Mouse (Mus musculus) heart, embryonic 14.5 days (tissue): ENCODE measurements around the gene Phldb2. TPM values are rescaled to one million over a fixed set of nuclear protein-coding genes. Genes with fewer than 3 reads are reported as not detected.

Experiments
- ATAC-seq: fragments of 200-750 bp; cut with Nextera tagmentation; 2 replicates; pipeline ENCODE4 v1.8.0; 2017; ENCODE audit warnings: low read depth, moderate TSS enrichment; ENCODE audit not compliant: insufficient number of reproducible peaks, insufficient read depth, low FRiP score
- H3K27ac ChIP-seq, 2 experiments: fragments of 200-500 bp in 1 of 2; fragments of 300-500 bp in 1 of 2; sonication (generic) in 1 of 2; replicated peaks in 1 of 2; 2 replicates each; pipeline ENCODE4 v1.5.1; 2012 to 2014; ENCODE audit warnings: low read depth in 2 of 2, low read length in 2 of 2, control low read depth in 1 of 2, mild to moderate bottlenecking in 1 of 2, mixed read lengths in 1 of 2; ENCODE audit not compliant: control insufficient read depth in 1 of 2, insufficient read depth in 1 of 2
- H3K27me3 ChIP-seq: fragments of 300-500 bp; sonication (generic); 2 replicates; pipeline ENCODE4 v1.6.1; 2014; ENCODE audit warnings: mild to moderate bottlenecking, low read length, control low read depth; ENCODE audit not compliant: control insufficient read depth, insufficient read depth
- H3K36me3 ChIP-seq: fragments of 300-500 bp; sonication (generic); 2 replicates; pipeline ENCODE4 v1.6.1; 2014; ENCODE audit warnings: mild to moderate bottlenecking, control low read depth, low read length, mixed read lengths; ENCODE audit not compliant: control insufficient read depth, insufficient read depth
- H3K4me1 ChIP-seq, 2 experiments: fragments of 200-500 bp in 1 of 2; fragments of 300-500 bp in 1 of 2; sonication (generic) in 1 of 2; 2 replicates each; pipeline ENCODE4 v1.6.1; 2012 to 2014; ENCODE audit warnings: low read length in 2 of 2, control low read depth in 1 of 2, mixed read lengths in 1 of 2; ENCODE audit not compliant: control insufficient read depth in 2 of 2, insufficient read depth in 2 of 2
- H3K4me2 ChIP-seq: fragments of 300-500 bp; sonication (generic); 2 replicates; pipeline ENCODE4 v1.6.1; 2014; ENCODE audit warnings: mild to moderate bottlenecking, low read length
- H3K4me3 ChIP-seq, 2 experiments: fragments of 200-500 bp in 1 of 2; fragments of 300-500 bp in 1 of 2; sonication (generic) in 1 of 2; 2 replicates each; pipeline ENCODE4 v1.5.1; 2012 to 2014; ENCODE audit warnings: low read length in 2 of 2, mild to moderate bottlenecking in 2 of 2, control low read depth in 1 of 2, low read depth in 1 of 2, moderate library complexity in 1 of 2; ENCODE audit not compliant: control insufficient read depth in 1 of 2, insufficient read depth in 1 of 2
- H3K9ac ChIP-seq: fragments of 300-500 bp; sonication (generic); 2 replicates; pipeline ENCODE4 v1.6.1; 2014; ENCODE audit warnings: mild to moderate bottlenecking, low read length
- H3K9me3 ChIP-seq: fragments of 300-500 bp; sonication (generic); 2 replicates; pipeline ENCODE4 v1.6.1; 2016; ENCODE audit warnings: low read length, control low read depth; ENCODE audit not compliant: control insufficient read depth
- WGBS: fragments of 180-500 bp; shearing (Covaris S2); extraction: QIAGEN DNeasy Blood & Tissue Kit; methylation state at CpG from one replicate; pipeline ENCODE4 v1.1.7; 2014; 5-methylcytosine and 5-hydroxymethylcytosine counted together
- polyA plus RNA-seq: library from polyadenylated mRNA; unstranded; fragments of >200 nt; fragmentation: Nextera tagmentation; extraction: Ambion mirVana; gene quantifications from 2 replicates; pipeline ENCODE4 v1.2.1, GENCODE M21; 2014

Phldb2 gene
- 39.2 and 42.9 TPM in 2 replicates for polyA plus RNA-seq

DNA sequence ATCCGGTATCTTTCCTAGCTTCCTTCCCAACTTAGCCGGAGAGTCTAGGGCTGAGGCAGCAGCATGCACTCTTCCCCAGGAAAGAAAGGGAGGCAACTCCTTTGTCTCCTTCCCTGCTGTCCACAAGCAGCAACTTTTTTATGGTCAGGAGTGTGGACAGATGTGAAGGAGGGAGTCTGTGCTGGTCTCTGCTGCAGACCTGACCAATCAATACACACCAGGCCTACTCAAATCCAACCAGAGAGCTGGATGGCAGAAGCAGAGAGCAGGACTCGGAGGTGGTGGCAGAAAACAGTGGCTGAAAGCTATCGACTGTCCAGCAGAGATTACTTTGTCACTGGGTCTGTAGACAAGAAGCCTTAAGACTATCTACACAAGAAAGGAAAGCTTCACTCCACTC is at the start of gene Phldb2:
Phldb2 (minus strand) TSS at position 205 of the 400 bp plus-strand sequence.
- H3K36me3 ChIP-seq = no peaks in the 10 kb centered on the region
- no peak within 1 kb of the TSS for H3K27ac ChIP-seq
- H3K9ac ChIP-seq = no peak within 1 kb of the TSS
- H3K4me1 ChIP-seq = no peaks in the 10 kb centered on the region; a peak in 1 of 4 replicates
- no peak for ATAC-seq
- no peak within 1 kb of the TSS for H3K4me3 ChIP-seq
- no peaks in the 10 kb centered on the region for H3K9me3 ChIP-seq
- no peak within 1 kb of the TSS for H3K4me2 ChIP-seq
- H3K27me3 ChIP-seq = no peaks in the 10 kb centered on the region
- WGBS = 53% methylated on average over 4 of the region's 4 CpGs

- no peak for ATAC-seq
- H3K4me3 ChIP-seq = no peak overlapping the region
- H3K4me2 ChIP-seq = no peak overlapping the region
- WGBS = 73% methylated on average over 10 of the region's 10 CpGs
- H3K27ac ChIP-seq = no peak overlapping the region
- H3K36me3 ChIP-seq = no peaks in the 10 kb centered on the region
- H3K9ac ChIP-seq = no peak overlapping the region
- H3K27me3 ChIP-seq = no peaks in the 10 kb centered on the region
- H3K9me3 ChIP-seq = no peaks in the 10 kb centered on the region
- peaks cover 0 to 6% of the 10 kb centered on the region in 2 experiments; a peak in 2 of 4 replicates for H3K4me1 ChIP-seq
Observed at GRCm38 (mm10) chr16:46001550-46002166, 48.3 kb upstream of the Phldb2 start.

DNA sequence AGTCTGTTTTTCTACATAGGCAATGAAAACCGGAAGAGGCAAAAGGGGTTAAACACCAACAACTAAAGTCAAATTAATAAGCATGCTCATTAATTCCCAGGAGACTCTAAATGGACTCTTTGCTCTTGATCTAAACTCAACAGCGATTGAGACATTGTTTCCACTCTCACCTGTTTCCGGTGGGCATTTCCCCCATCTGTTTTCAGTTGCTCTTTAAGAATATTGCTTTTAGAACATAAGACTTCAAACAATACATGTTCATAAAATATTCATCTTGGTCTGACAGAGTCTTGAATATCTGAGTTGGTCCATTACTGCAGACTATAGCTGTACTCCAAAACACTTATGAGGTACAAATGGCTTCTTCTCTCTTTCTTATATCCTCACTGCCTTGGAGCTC is 47.6 kb upstream of the Phldb2 start:
- no peak overlapping the region for H3K27ac ChIP-seq
- WGBS = 80% methylated on average over 3 of the region's 3 CpGs
- H3K36me3 ChIP-seq = no peaks in the 10 kb centered on the region
- no peaks in the 10 kb centered on the region for H3K9me3 ChIP-seq
- no peaks in the 10 kb centered on the region for H3K27me3 ChIP-seq
- H3K9ac ChIP-seq = no peak overlapping the region
- H3K4me1 ChIP-seq = peaks cover 0 to 6% of the 10 kb centered on the region in 2 experiments; a peak in 2 of 4 replicates
- no peak overlapping the region for H3K4me2 ChIP-seq
- no peak overlapping the region for H3K4me3 ChIP-seq
- no peak for ATAC-seq

GRCm38 (mm10) chr16:45999374-46000191 is 46.2 kb upstream of the Phldb2 start:
- H3K36me3 ChIP-seq = no peaks in the 10 kb centered on the region
- H3K9me3 ChIP-seq = no peaks in the 10 kb centered on the region
- 72% methylated on average over 10 of the region's 10 CpGs for WGBS
- H3K27ac ChIP-seq = no peak overlapping the region
- no peak overlapping the region for H3K4me3 ChIP-seq
- peaks cover 0 to 6% of the 10 kb centered on the region in 2 experiments; a peak in 2 of 4 replicates for H3K4me1 ChIP-seq
- no peak for ATAC-seq
- no peak overlapping the region for H3K4me2 ChIP-seq
- no peaks in the 10 kb centered on the region for H3K27me3 ChIP-seq
- no peak overlapping the region for H3K9ac ChIP-seq

DNA sequence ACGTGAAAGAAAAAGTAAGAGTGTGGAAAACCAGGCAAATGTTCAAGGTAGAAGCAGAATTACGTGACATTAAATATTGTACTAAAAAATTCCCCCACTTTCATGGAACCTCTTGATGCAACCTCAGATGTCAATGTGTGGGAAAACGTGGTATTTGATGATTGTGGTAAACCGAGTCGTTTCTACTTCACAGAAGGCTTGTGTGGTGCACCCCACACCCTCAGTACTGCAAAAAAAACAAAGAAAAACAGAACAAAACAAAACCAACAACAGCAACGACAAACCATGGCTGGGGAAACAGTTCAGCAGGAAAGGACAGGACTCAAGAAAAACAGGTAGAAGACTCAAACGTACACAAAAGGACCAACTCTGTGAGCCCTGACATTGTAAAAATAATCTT is 44.8 kb upstream of the Phldb2 start:
- Histone ChIP-seq H3K36me3 (no peaks in the 10 kb centered on the region), H3K9ac (no peak overlapping the region), H3K9me3 (no peaks in the 10 kb centered on the region), H3K4me2 (no peak overlapping the region), H3K27ac (no peak overlapping the region), H3K4me3 (no peak overlapping the region), H3K27me3 (no peaks in the 10 kb centered on the region), H3K4me1 (peaks cover 0 to 6% of the 10 kb centered on the region in 2 experiments; a peak in 2 of 4 replicates)
- no peak for ATAC-seq
- 69% methylated on average over 7 of the region's 7 CpGs for WGBS

DNA sequence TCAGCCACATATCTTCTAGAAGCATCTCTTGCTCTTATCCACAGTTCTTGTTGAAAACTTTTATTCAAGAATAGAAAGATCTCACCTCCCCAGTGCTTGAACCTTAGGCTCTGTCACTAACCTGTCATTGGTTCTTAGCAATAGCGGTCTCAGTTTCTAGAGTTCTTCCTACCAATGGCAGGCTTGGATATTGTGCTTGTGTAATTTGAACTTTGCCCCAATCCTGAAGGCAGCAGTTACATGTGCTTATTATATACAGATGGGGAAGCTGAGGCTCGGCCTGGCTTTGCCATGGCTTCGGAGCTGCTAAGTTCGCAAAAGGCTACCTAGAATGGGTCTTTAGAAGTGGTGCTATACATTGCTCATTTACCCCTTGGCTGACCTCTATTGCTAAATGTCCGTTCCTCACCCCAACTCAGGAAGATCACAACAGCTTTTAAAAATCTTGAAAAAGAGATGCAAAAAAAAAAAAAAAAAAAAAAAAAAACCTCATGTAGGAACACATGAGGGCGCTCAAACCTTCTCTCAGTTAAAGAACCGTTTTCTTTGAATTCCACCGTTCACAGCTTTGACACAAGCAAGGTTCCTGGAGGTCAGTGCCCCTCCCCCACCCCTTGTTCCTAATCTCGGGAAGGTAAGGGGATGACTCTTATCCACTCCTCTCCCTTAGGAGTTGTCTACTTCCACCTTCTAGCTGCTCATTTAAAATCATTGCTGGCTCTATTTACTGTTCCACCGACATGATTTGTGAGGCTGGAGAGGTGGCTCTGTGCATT is 37.7 kb upstream of the Phldb2 start:
- Histone ChIP-seq H3K27ac (no peak overlapping the region), H3K4me3 (no peak overlapping the region), H3K4me2 (no peak overlapping the region), H3K9ac (no peak overlapping the region), H3K4me1 (no peaks in the 10 kb centered on the region), H3K9me3 (no peaks in the 10 kb centered on the region), H3K27me3 (no peaks in the 10 kb centered on the region), H3K36me3 (no peaks in the 10 kb centered on the region)
- 47% methylated on average over 10 of the region's 10 CpGs for WGBS
- no peak for ATAC-seq

DNA sequence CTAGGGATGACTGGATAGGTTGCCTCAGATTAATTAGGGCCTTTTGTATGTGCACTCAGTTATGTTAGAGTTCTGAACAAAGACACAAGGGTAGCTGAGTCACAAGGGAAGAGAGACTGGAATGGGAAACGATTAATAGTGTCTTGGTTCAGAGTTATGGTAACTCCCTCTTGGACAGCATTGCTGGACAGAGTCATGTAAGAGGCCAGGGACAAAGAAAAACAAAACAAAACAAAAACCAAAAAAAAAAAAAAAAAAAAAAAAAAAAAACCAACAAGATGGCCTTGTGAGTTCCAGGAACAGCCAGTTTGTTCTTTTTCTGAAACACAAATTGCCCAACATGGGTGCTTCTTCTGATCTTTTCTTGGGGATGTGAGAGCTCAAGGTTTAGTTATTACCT is 32.8 kb upstream of the Phldb2 start:
- Histone ChIP-seq H3K9ac (no peak overlapping the region), H3K4me2 (no peak overlapping the region), H3K9me3 (no peaks in the 10 kb centered on the region), H3K36me3 (no peaks in the 10 kb centered on the region), H3K4me1 (no peaks in the 10 kb centered on the region), H3K4me3 (no peak overlapping the region), H3K27me3 (no peaks in the 10 kb centered on the region), H3K27ac (no peak overlapping the region)
- 74% methylated on average over 1 of the region's 1 CpGs for WGBS
- ATAC-seq = no peak
